Mouse (Mus musculus) liver, embryonic 14.5 days (tissue): Measurements from ENCODE around the gene Gucd1.

Experiments used
- CTCF ChIP-seq: IDR thresholded peaks from 2 replicates; pipeline ENCODE4 v1.5.1; 2016; ENCODE audit warnings: antibody characterized with exemption, low read depth, control low read depth
- EP300 ChIP-seq: IDR thresholded peaks from 2 replicates; pipeline ENCODE4 v1.6.1; 2016; ENCODE audit warnings: antibody characterized with exemption, low read depth

GRCm38 (mm10) chr10:75390156-75390555 is 127.6 kb downstream of the Gucd1 start:
- TF ChIP-seq CTCF: no peak
- no peak for TF ChIP-seq EP300
